Mouse (Mus musculus) megakaryocyte, embryonic 14.5 days (primary cell): ENCODE data around the gene Zc3h18.

Experiments used
- FLI1 ChIP-seq: IDR thresholded peaks from 2 replicates; pipeline ENCODE4 v1.6.1; 2012; ENCODE audit warnings: low read length, inconsistent platforms, mixed read lengths
- GATA1 ChIP-seq: IDR thresholded peaks from 3 replicates; pipeline ENCODE4 v1.6.1; 2012; ENCODE audit warnings: mixed read lengths, low read length, inconsistent platforms, borderline replicate concordance

DNA sequence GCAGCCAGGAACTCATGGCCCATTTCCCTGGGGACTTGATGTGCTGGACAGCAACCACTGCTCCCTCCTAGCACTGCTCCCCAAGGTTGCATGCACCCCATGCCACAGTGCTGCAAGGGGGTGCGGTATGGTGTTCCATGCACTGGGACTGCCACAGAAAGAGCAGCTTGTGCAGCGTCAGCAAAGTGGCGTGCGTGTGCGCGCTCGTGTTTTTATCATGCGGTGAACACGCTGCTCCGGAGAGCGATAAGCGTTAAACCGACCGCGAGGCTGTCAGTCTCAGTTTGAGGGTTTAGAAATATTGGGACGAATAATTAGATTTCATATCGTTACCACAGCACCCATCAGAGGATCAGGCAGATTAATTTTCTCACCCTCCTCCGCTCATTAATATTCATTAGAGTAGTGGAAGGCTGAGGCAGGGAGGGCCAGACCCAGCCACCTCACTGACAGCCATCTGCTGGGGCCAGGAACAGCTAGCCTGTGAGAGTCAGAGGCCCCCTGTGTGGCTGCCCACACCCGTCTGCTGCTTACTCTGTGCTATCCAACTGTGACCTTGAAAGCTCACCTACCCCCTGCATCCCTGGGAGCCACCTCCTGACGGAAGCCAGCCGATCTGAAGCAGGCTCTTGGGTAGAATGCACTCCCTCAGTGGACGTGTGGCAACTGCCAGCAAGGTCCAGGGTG, 46.7 kb upstream of the Zc3h18 start:
- TF ChIP-seq FLI1 (no peak), GATA1 (no peak)
